Mouse (Mus musculus) left cerebral cortex, adult 8-10 months (tissue): Measurements from ENCODE around the gene Rps6. TPM values are rescaled to one million over a fixed set of nuclear protein-coding genes. Genes with fewer than 3 reads are reported as not detected.

Experiments
- DNase-seq, 2 experiments: peaks; one replicate each; pipeline ENCODE4 v3.0.0; 2022; ENCODE audit warnings: low spot score in 2 of 2
- total RNA-seq, 4 experiments: library from RNA; stranded (reverse); gene quantifications; 2 replicates each; pipeline ENCODE4 v1.2.4; 2022

Gene Rps6
- total RNA-seq: 100 to 1,000 TPM; 447 to 482 (median 465) TPM

GRCm38 (mm10) chr4:86857113-86858069, at the start of gene Rps6:
Rps6 (minus strand) TSS chr4:86857412.
- DNase-seq: peak; percentile 95 to 96

GRCm38 (mm10) chr4:86905869-86906268, 48.7 kb upstream of the Rps6 start:
- no peak for DNase-seq

- no peak for DNase-seq
Measured at GRCm38 (mm10) chr4:86904969-86905368, 47.8 kb upstream of the Rps6 start.

DNA sequence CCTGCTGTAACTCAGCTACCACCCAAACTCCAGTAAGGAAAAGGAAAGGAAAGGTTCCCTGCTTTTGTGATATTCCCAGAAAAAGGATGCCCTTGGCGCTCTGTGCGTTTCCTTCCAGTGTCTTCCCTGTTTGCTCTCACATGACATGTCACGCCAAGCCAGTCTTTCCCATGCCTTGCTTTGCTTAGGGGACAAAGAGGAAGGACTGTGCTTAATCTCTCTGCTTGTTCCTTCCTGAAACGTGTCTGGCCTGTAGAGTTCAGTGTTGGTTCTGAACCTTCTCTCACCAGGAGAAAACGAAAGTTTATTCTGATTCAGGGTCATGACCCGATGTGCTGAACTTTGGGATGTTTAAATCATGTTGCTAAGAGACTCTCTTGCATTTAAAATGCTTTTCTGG, 45.1 kb upstream of the Rps6 start:
- no peak for DNase-seq

GRCm38 (mm10) chr4:86898791-86899474, 41.7 kb upstream of the Rps6 start:
- no peak for DNase-seq

DNA sequence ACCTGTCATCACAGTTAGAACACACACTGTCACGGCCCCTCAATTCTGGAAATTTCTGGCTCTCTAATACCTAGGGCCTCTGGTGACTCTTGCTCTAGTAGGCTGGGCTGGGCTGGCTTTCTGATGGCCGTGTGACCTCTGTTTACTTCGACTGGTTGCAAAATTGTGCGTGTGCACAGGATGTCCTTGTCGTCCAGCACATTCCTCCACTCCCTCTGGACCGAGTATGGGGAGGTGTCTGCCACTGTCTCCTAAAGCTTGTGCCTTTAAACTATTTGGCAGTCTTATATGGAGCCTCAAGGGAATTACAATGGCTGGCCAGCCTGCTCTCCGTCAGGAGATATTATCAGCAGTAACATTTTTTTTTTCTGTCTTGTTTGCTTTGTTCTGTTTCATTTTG, 40.2 kb upstream of the Rps6 start:
- DNase-seq: no peak

DNA sequence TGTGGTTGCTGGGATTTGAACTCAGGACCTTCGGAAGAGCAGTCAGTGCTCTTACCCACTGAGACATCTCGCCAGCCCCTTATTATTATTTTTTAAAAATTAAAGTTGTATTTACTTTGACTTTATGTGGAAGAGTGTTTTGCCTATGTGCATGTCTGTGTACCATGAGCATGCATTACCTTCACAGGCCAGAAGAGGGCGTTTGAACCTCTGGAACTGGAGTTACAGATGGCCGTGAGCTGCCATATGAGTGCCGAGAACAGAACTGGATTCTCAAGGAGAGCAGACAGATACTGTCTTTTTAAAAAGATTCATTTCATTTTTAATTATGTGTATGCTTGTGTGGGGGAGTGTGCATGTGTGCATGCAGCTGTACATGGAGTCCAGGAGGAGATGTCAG, 30.7 kb upstream of the Rps6 start:
- DNase-seq: no peak

DNA sequence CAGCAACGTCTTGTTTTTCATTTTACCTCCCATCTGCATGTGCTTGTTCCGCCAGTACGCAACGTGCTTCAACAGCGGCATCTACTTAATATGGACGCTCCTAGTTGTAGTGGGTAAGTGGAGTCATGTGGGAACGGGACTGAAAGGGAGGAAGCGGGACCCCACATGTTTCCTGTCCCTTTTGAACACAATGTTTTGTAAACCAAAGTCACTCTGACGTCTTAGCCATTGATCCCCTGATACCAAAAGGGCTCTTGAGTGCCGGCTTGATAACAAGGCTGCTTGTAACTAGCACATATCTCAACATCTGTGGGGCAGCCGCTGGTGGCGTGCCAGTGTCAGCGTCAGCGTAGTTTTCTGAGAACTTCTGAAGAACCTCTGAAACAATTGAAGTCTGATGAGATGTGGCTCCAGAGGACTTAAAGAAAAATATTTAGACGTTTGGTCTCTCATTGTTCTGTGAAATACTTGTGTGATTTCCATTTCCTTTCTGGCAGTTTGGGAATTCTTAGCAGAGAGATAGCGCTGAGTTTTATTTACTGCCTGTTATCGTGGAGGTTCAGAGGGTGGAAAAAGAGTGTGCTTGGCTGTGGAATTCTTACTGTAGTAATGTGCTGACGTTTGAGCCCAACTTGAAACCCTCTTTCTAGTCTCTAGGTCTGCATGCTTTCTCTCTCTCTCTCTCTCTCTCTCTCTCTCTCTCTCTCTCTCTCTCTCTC, 29.1 kb upstream of the Rps6 start:
- no peak for DNase-seq

DNA sequence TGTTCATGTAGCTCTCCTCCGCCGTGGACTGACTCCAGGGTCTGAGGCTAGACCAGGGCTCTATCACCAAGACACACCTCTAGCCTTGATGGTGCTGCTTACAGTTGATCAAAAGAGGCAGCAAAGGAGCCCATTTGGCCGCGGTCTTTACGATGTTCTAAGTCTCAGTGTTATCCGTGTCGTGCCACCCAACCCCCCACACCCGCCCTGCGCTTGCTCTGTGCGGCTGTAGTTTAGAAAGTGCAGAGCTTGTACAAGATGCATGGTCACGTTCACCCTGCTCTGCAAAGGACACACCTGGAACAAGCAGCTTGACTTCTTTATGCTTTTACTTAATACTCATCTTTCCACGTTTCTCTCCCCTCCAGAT, 28.6 kb upstream of the Rps6 start:
- no peak for DNase-seq

- DNase-seq: no peak
Measured at GRCm38 (mm10) chr4:86884945-86885344, 27.7 kb upstream of the Rps6 start.

GRCm38 (mm10) chr4:86882413-86882812, 25.2 kb upstream of the Rps6 start:
- DNase-seq: no peak

- no peak for DNase-seq
Measured at GRCm38 (mm10) chr4:86881178-86881577, 24.0 kb upstream of the Rps6 start.

GRCm38 (mm10) chr4:86879477-86879876, 22.3 kb upstream of the Rps6 start:
- DNase-seq: no peak

GRCm38 (mm10) chr4:86874146-86874847, 17.1 kb upstream of the Rps6 start, which contains the start of gene Acer2:
Acer2 (plus strand) TSS chr4:86874396.
- peak; percentile 67 to 79 for DNase-seq

DNA sequence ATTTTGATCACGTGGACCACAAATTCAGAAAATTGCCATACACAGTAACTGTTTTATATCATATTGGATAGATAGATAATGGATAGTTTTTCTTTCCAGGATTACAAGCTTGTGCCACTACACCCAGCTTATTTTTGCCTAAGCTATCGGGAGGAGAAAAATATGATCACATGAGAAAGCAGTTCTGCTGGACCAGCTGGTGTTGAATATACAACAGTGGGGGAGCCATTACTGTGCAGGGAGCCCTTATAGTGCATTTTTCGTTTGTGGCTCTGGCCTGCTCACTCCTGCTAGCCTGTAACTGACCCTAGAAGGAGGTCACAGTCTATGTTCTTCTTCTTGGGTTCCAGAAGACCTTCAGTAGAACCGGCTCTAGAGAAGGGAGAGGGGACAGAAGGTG, 15.9 kb upstream of the Rps6 start:
- no peak for DNase-seq

GRCm38 (mm10) chr4:86871988-86872387, 14.8 kb upstream of the Rps6 start:
- DNase-seq: no peak

- DNase-seq: no peak
Measured at GRCm38 (mm10) chr4:86864087-86864486, 6.9 kb upstream of the Rps6 start.

DNA sequence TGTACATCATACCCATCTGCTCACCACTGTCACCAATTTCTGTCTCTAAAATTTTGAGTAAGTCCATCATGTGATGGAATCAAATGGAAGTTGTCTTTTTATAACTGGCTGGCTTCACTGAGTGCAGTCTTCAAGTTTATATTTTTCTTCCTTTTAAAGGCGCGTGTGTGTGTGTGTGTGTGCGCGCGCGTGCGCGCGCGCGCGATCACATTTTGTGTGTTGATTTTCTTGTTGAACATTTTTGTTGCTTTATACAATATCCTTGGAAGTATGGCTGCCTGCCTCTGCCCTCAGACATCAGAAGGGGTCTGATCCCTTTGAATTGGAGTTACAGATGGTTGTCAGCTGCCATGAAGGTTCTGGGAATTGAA, 843 bp upstream of the Rps6 start:
- DNase-seq: no peak

DNA sequence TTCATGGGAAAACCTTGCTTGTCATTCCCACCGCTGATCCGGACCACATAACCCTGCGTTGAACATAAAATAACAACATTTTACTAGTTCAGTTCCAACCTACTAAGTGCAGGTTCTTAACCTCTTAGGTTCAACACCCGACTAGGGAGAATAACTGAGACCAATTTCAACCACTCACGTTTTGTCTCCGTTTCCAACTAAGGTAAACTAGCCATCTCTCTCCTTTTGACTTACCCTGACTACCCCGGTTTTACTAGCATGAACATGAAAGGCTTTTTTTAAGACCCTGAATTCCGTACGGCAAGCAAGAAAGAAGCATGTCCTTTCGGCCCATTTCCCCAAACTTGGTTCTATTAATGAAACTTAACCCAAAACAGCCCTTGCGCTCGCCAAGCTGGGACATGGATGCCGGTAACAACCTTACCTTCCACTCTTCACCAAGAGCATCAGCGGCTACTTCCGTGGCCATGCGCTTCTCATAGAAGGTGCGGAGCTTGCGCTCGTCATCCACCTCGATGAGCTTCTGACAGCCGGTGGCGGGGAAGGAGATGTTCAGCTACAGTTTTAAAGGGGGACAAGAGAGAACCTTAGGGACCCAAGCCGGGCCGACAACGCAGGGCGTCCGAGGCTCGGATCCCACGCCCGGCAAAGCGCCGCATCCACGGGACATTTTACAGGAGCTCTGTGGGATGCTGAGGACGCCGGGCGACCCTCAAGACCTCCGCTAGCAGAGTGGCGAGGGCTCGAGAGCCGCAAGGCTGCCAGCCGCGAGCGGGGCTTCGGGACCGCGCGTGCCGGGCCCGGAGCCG, 704 bp downstream of the Rps6 start:
- DNase-seq: no peak

DNA sequence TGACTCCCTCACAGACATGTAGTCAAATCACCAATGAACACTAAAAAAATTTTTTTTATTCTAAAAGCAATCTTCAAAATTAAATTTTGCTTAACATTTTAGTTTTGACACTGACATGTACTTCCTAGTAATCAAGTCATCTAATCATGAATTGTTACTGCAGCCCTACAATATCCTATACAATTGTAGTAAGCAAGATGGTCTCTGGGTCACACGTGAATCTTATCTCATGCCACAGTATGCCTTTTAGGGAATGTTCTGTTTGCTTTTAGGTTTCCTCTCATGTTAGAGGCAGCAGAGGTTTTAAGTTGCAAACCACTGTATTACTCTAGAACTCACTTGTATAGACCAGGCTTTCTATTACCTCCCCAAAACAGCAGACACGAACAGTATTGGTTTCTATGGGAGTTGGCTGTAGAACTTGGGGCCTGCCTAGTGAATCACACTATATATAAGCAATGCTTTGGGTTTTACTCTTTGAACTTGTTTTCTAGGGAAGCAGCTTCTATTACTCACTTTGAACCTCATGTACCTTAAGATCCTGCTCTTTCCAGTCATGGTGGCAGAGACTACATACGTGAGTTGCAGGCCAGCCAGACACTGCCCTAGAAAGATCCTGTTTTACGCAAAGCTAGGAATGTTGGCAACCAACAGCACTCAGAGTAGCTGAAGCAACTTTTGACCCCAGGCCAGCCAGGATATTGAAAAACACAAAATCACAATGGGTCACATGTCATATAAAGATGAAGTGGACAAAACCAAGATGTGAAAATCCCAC, 4.2 kb downstream of the Rps6 start:
- DNase-seq: no peak
